Mouse (Mus musculus) left cerebral cortex, postnatal 14 days (tissue): ENCODE data around the gene Polr2m. TPM values are rescaled to one million over a fixed set of nuclear protein-coding genes. Genes with fewer than 3 reads are reported as not detected.

Experiments
- DNase-seq, 2 experiments: peaks; one replicate each; pipeline ENCODE4 v3.0.0; 2021 to 2022; ENCODE audit warnings: low spot score in 2 of 2, mixed read lengths in 1 of 2
- intact Hi-C: fragments of 180-260 bp; cut with DNase I; formaldehyde crosslinking; loops from one replicate; pipeline ENCODE4 v1.15.1; 2025
- total RNA-seq, 2 experiments: library from RNA; stranded (reverse); gene quantifications; 2 replicates each; pipeline ENCODE4 v1.2.3; 2021

Gene Polr2m
- total RNA-seq, 2 experiments from 2014 or later: 188 to 202 TPM

- DNase-seq: no peak
- intact Hi-C loops: no loop called here
These were observed 6.3 kb downstream of the Polr2m start for GRCm38 (mm10) chr9:71479413-71479812.

- intact Hi-C loops: no loop called here
- DNase-seq: no peak
These were observed 7.1 kb downstream of the Polr2m start for GRCm38 (mm10) chr9:71478596-71478995.

- intact Hi-C loops: no loop called here
- DNase-seq: no peak
These were observed 9.1 kb downstream of the Polr2m start for GRCm38 (mm10) chr9:71476601-71477000.

GRCm38 (mm10) chr9:71475536-71475935 is 10.2 kb downstream of the Polr2m start:
- intact Hi-C loops: no loop called here
- no peak for DNase-seq

GRCm38 (mm10) chr9:71467434-71467833 is 18.3 kb downstream of the Polr2m start:
- intact Hi-C loops: no loop called here
- no peak for DNase-seq

GRCm38 (mm10) chr9:71466111-71466510 is 19.6 kb downstream of the Polr2m start:
- DNase-seq: peak; percentile 28 to 58
- intact Hi-C loops: no loop called here

- intact Hi-C loops: no loop called here
These were observed 22.6 kb downstream of the Polr2m start for GRCm38 (mm10) chr9:71463072-71463667.

GRCm38 (mm10) chr9:71456738-71457137 is 29.0 kb downstream of the Polr2m start:
- no peak for DNase-seq
- intact Hi-C loops: no loop called here

More at GRCm38 (mm10) chr9:71463072-71463667, 22.6 kb downstream of the Polr2m start:
- DNase-seq: no peak

- intact Hi-C loops: no loop called here
- no peak for DNase-seq
These were observed 31.8 kb downstream of the Polr2m start for GRCm38 (mm10) chr9:71453917-71454316.

- intact Hi-C loops: no loop called here
- no peak for DNase-seq
These were observed 32.4 kb downstream of the Polr2m start for GRCm38 (mm10) chr9:71453352-71453751.

- intact Hi-C loops: no loop called here
- no peak for DNase-seq
These were observed 35.1 kb downstream of the Polr2m start for GRCm38 (mm10) chr9:71450626-71451025.

- peak; percentile 83 for DNase-seq
- intact Hi-C loops: loop anchor here (10.0 kb wide), 2 partner anchors 93 to 233 kb away; partner anchors contain the start of gene Aldh1a2
These were observed 38.2 kb downstream of the Polr2m start for GRCm38 (mm10) chr9:71447573-71447972.

- intact Hi-C loops: loop anchor here (10.0 kb wide), 2 partner anchors 91 to 231 kb away; partner anchors contain the start of gene Aldh1a2
- DNase-seq: no peak
These were observed 40.4 kb downstream of the Polr2m start for GRCm38 (mm10) chr9:71445308-71445707.

GRCm38 (mm10) chr9:71438146-71438545 is 47.6 kb downstream of the Polr2m start:
- no peak for DNase-seq
- intact Hi-C loops: no loop called here

Other genes with a start within 250 kb of the Polr2m start
- gene Myzap, start 106.4 kb upstream of the Polr2m start, total RNA-seq: 1 to 10 TPM; 1.7 TPM